Mouse (Mus musculus) forebrain, embryonic 14.5 days (tissue): ENCODE measurements around the gene Ifi211. TPM values are rescaled to one million over a fixed set of nuclear protein-coding genes. Genes with fewer than 3 reads are reported as not detected.
"Not testable (repeated sequence)": the region's sequence is repeated elsewhere in the genome, so short reads cannot be mapped to it uniquely, and the experiment has no call there.

Experiments
- ATAC-seq: fragments of 200-750 bp; cut with Nextera tagmentation; 2 replicates; pipeline ENCODE4 v1.8.0; 2017; ENCODE audit warnings: mild to moderate bottlenecking, moderate library complexity
- DNase-seq: peaks from one replicate; pipeline ENCODE4 v3.0.0-alpha.2; 2015; ENCODE audit warnings: low spot score
- H3K27ac ChIP-seq: fragments of 300-500 bp; sonication (generic); 2 replicates; pipeline ENCODE4 v1.5.1; 2014; ENCODE audit warnings: low read depth, mild to moderate bottlenecking, control low read depth, low read length, moderate library complexity
- H3K27me3 ChIP-seq: fragments of 300-500 bp; sonication (generic); replicated peaks from 2 replicates; pipeline ENCODE4 v1.6.1; 2014; ENCODE audit warnings: low read length, control low read depth, mixed read lengths; ENCODE audit not compliant: control insufficient read depth, insufficient read depth
- H3K36me3 ChIP-seq: fragments of 300-500 bp; sonication (generic); 2 replicates; pipeline ENCODE4 v1.6.1; 2014; ENCODE audit warnings: low read length, control low read depth; ENCODE audit not compliant: control insufficient read depth, insufficient read depth
- H3K4me1 ChIP-seq: fragments of 300-500 bp; sonication (generic); 2 replicates; pipeline ENCODE4 v1.6.1; 2014; ENCODE audit warnings: antibody characterized with exemption, low read length, control low read depth; ENCODE audit not compliant: control insufficient read depth, insufficient read depth
- H3K4me2 ChIP-seq: fragments of 300-500 bp; sonication (generic); 2 replicates; pipeline ENCODE4 v1.6.1; 2014; ENCODE audit warnings: mild to moderate bottlenecking, control low read depth, low read length
- H3K4me3 ChIP-seq: fragments of 300-500 bp; sonication (generic); 2 replicates; pipeline ENCODE4 v1.5.1; 2014; ENCODE audit warnings: low read depth, low read length, control low read depth
- H3K9ac ChIP-seq: fragments of 300-500 bp; sonication (generic); 2 replicates; pipeline ENCODE4 v1.6.1; 2014; ENCODE audit warnings: mild to moderate bottlenecking, low read length, control low read depth, moderate library complexity
- H3K9me3 ChIP-seq: fragments of 300-500 bp; sonication (generic); replicated peaks from 2 replicates; pipeline ENCODE4 v1.6.1; 2016; ENCODE audit warnings: low read length, control low read depth, mixed read lengths; ENCODE audit not compliant: control insufficient read depth
- WGBS: fragments of 180-500 bp; shearing (Covaris S2); extraction: QIAGEN DNeasy Blood & Tissue Kit; methylation state at CpG from one replicate; pipeline ENCODE4 v1.1.7; 2014; 5-methylcytosine and 5-hydroxymethylcytosine counted together
- polyA plus RNA-seq: library from polyadenylated mRNA; unstranded; fragments of >200 nt; fragmentation: Nextera tagmentation; extraction: Ambion mirVana; gene quantifications from 2 replicates; pipeline ENCODE4 v1.2.1, GENCODE M21; 2014

The Ifi211 gene
- polyA plus RNA-seq, 1 experiment from 2014 or later: 0.52 TPM

DNA sequence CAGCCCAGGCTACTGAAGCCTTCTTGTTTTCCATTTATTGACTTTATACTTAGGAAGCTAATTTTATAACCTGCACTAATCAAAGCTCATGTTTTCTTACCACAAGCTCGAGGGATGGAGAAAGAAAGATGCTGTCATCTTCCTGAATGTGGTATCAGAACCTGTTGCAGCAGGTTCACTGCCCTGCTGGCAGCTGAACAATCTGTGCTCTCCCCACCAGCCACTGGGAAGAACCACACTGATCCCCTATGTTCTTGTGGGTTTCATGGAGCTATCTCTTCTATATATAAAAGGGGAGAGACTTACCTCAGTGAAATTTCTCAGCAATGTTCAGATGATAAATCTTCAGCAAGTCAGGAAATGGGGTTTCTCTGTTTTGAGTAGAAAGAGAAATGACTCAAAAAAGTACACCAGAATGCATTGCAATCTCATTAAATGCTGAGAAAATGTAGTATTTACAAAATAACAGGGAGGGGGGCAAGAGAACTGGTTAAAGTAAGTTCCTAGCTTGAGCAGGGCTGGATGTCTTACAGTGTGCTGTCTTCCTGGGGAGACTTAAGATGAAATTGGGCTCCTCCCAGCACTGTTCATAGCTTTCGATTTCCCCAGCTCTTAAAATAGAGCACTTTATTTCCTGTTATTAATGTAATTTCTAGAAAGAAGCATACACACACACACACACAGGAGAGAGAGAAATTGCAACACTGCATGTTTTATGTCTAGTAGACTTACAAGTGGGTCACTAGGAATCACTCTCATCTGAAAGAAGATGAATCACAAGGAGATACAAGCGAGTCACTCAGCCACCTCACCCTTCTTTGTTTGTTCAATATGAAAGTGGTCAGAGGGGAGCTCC, 29.3 kb upstream of the Ifi211 start, which contains the start of the genes Mndal and Ifi203:
Gene Mndal (minus strand): TSS at position 568 of the 856 bp plus-strand sequence.
Gene Ifi203 (minus strand): TSS at position 749 of the 856 bp plus-strand sequence.
- 89% methylated on average over 3 of the region's 3 CpGs for WGBS
- not testable (repeated sequence) for DNase-seq, ATAC-seq, H3K4me3 ChIP-seq, H3K27ac ChIP-seq, H3K27me3 ChIP-seq, H3K9ac ChIP-seq, H3K4me2 ChIP-seq, H3K4me1 ChIP-seq, H3K9me3 ChIP-seq, H3K36me3 ChIP-seq

GRCm38 (mm10) chr1:173941522-173941921, 28.7 kb upstream of the Ifi211 start:
- DNase-seq, H3K27me3 ChIP-seq, H3K4me1 ChIP-seq, H3K27ac ChIP-seq, H3K9me3 ChIP-seq, H3K4me2 ChIP-seq, H3K4me3 ChIP-seq, H3K36me3 ChIP-seq, H3K9ac ChIP-seq, ATAC-seq: not testable (repeated sequence)
- WGBS: 90% methylated on average over 2 of the region's 2 CpGs

DNA sequence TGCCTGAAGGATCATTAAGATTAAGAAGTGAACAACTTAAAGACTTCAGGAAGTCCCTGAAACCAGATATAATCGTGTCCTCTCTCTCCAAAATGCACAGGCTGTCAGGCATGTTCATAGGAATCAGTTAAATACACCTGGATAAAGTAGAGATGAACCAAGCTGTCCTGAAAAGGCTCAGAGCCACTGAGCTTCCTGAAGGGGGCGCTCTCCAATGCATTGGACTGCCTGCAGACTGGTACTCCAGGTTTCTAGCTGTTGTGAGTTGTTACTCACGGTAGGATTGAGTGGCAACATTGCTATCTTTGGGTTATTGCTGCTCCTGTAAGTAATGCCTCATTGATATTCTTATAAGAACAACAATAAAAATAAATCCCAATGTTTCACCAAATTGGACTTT, 6.4 kb upstream of the Ifi211 start:
- H3K4me3 ChIP-seq, H3K4me1 ChIP-seq, H3K27me3 ChIP-seq, H3K36me3 ChIP-seq, H3K9me3 ChIP-seq, H3K9ac ChIP-seq, H3K27ac ChIP-seq, ATAC-seq, H3K4me2 ChIP-seq, DNase-seq: not testable (repeated sequence)
- 80% methylated on average over 2 of the region's 3 CpGs for WGBS

GRCm38 (mm10) chr1:173914559-173914958, 1.7 kb upstream of the Ifi211 start:
- no peak for ATAC-seq
- WGBS: 90% methylated on average over 2 of the region's 2 CpGs
- Histone ChIP-seq H3K4me1 (no peaks in the 10 kb centered on the region), H3K4me3 (no peak overlapping the region), H3K9ac (no peak overlapping the region), H3K27me3 (no peaks in the 10 kb centered on the region), H3K9me3 (no peaks in the 10 kb centered on the region), H3K4me2 (no peak overlapping the region), H3K36me3 (no peaks in the 10 kb centered on the region), H3K27ac (no peak overlapping the region)
- no peak for DNase-seq

GRCm38 (mm10) chr1:173913256-173913791, 478 bp upstream of the Ifi211 start:
- not testable (repeated sequence) for H3K27me3 ChIP-seq, H3K4me1 ChIP-seq, H3K4me3 ChIP-seq, H3K4me2 ChIP-seq, H3K36me3 ChIP-seq, DNase-seq, H3K9ac ChIP-seq, H3K9me3 ChIP-seq, ATAC-seq, H3K27ac ChIP-seq

DNA sequence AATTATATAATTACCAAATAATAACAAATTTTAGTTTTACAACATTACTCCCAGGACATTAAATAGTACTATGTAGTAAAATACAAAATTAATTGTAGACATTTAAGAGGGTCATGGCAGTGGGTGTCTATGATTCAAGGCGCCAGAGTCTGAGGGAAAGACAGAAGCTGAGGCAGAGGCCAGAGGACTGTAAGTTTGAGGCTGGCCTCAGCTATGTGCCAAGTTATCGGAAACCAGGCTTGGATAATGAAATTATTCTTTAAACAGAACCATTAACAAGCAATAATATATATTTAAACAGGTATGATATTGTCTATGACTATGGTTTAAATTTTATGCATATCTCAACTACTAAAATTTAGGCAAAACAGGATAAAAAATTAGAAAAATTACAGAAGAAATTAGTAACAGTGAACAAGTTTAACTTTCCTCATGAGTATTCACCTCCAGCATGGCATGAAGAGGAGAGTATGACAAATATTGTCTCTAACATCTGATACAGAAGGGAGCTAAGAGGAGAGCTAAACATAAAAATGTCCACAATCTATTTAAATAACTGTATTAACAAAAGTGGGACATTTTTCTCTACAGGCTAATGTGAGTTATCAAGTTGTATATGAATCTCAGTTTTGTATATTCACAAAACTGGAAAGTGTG, 910 bp downstream of the Ifi211 start:
- ATAC-seq (no peak), DNase-seq (no peak)
- 91% methylated on average over 2 of the region's 2 CpGs for WGBS
- H3K9me3 ChIP-seq: no peaks in the 10 kb centered on the region
- H3K27me3 ChIP-seq: no peaks in the 10 kb centered on the region
- no peak overlapping the region for H3K4me2 ChIP-seq
- no peak overlapping the region for H3K27ac ChIP-seq
- no peak overlapping the region for H3K9ac ChIP-seq
- no peaks in the 10 kb centered on the region for H3K36me3 ChIP-seq
- no peaks in the 10 kb centered on the region for H3K4me1 ChIP-seq
- H3K4me3 ChIP-seq: no peak overlapping the region

GRCm38 (mm10) chr1:173908390-173908789, 4.5 kb downstream of the Ifi211 start:
- H3K9me3 ChIP-seq, H3K4me2 ChIP-seq, H3K27ac ChIP-seq, H3K4me1 ChIP-seq, H3K9ac ChIP-seq, H3K4me3 ChIP-seq, H3K36me3 ChIP-seq, DNase-seq, H3K27me3 ChIP-seq, ATAC-seq: not testable (repeated sequence)

- ATAC-seq, H3K9me3 ChIP-seq, H3K9ac ChIP-seq, H3K4me1 ChIP-seq, H3K4me3 ChIP-seq, H3K4me2 ChIP-seq, H3K27ac ChIP-seq, H3K27me3 ChIP-seq, DNase-seq, H3K36me3 ChIP-seq: not testable (repeated sequence)
- WGBS: 96% methylated on average over 3 of the region's 4 CpGs
Observed at GRCm38 (mm10) chr1:173905885-173906284, 7.0 kb downstream of the Ifi211 start.

- H3K9ac ChIP-seq, H3K9me3 ChIP-seq, H3K4me2 ChIP-seq, H3K36me3 ChIP-seq, H3K4me1 ChIP-seq, ATAC-seq, DNase-seq, H3K27ac ChIP-seq, H3K27me3 ChIP-seq, H3K4me3 ChIP-seq: not testable (repeated sequence)
Observed at GRCm38 (mm10) chr1:173889741-173890140, 23.1 kb downstream of the Ifi211 start.
